Mouse (Mus musculus): ENCODE data around the gene Ccdc170.
A peak's percentile ranks its signal among the peaks of the same experiment; 100 is the strongest.
"Not testable (repeated sequence)": the region's sequence is repeated elsewhere in the genome, so short reads cannot be mapped to it uniquely, and the experiment has no call there.

Ccdc170 gene

GRCm38 (mm10) chr10:4482355-4482754 lies at the start of gene Ccdc170:
Gene Ccdc170 (plus strand): TSS chr10:4482502.
- no peak for DNase-seq

- peak; percentile 47 for DNase-seq
Observed at GRCm38 (mm10) chr10:4432996-4433755, 49.1 kb upstream of the Ccdc170 start.

- DNase-seq: not testable (repeated sequence)
Observed at GRCm38 (mm10) chr10:4433871-4434270, 48.4 kb upstream of the Ccdc170 start.

GRCm38 (mm10) chr10:4435416-4435815 lies 46.9 kb upstream of the Ccdc170 start:
- DNase-seq: no peak

GRCm38 (mm10) chr10:4456409-4456808 lies 25.9 kb upstream of the Ccdc170 start:
- no peak for DNase-seq

- DNase-seq: no peak
Observed at GRCm38 (mm10) chr10:4460201-4460600, 22.1 kb upstream of the Ccdc170 start.

GRCm38 (mm10) chr10:4465799-4466198 lies 16.5 kb upstream of the Ccdc170 start:
- no peak for DNase-seq

GRCm38 (mm10) chr10:4469406-4469805 lies 12.9 kb upstream of the Ccdc170 start:
- DNase-seq: no peak

GRCm38 (mm10) chr10:4473591-4473993 lies 8.7 kb upstream of the Ccdc170 start:
- no peak for DNase-seq

GRCm38 (mm10) chr10:4475431-4475830 lies 6.9 kb upstream of the Ccdc170 start:
- DNase-seq: no peak

GRCm38 (mm10) chr10:4476604-4477003 lies 5.7 kb upstream of the Ccdc170 start:
- DNase-seq: no peak

GRCm38 (mm10) chr10:4480929-4481328 lies 1.4 kb upstream of the Ccdc170 start:
- no peak for DNase-seq

- no peak for DNase-seq
Observed at GRCm38 (mm10) chr10:4481695-4482094, 607 bp upstream of the Ccdc170 start.

GRCm38 (mm10) chr10:4483848-4484247 lies 1.5 kb downstream of the Ccdc170 start:
- DNase-seq: no peak

GRCm38 (mm10) chr10:4484986-4485385 lies 2.7 kb downstream of the Ccdc170 start:
- no peak for DNase-seq

GRCm38 (mm10) chr10:4489865-4490264 lies 7.6 kb downstream of the Ccdc170 start:
- no peak for DNase-seq

- no peak for DNase-seq
Observed at GRCm38 (mm10) chr10:4491281-4491680, 9.0 kb downstream of the Ccdc170 start.

- DNase-seq: no peak
Observed at GRCm38 (mm10) chr10:4492045-4492444, 9.7 kb downstream of the Ccdc170 start.

- no peak for DNase-seq
Observed at GRCm38 (mm10) chr10:4492909-4493308, 10.6 kb downstream of the Ccdc170 start.

- DNase-seq: no peak
Observed at GRCm38 (mm10) chr10:4503251-4503650, 20.9 kb downstream of the Ccdc170 start.

- no peak for DNase-seq
Observed at GRCm38 (mm10) chr10:4512725-4513124, 30.4 kb downstream of the Ccdc170 start.

- DNase-seq: no peak
Observed at GRCm38 (mm10) chr10:4517614-4518013, 35.3 kb downstream of the Ccdc170 start.

GRCm38 (mm10) chr10:4519645-4520044 lies 37.3 kb downstream of the Ccdc170 start:
- no peak for DNase-seq

- no peak for DNase-seq
Observed at GRCm38 (mm10) chr10:4520394-4521102, 38.2 kb downstream of the Ccdc170 start.
